Mouse (Mus musculus) T-helper 2 cell (primary cell): ENCODE measurements around the gene Wdr86.

Experiments
- in situ Hi-C: fragments of 300-600 bp; cut with MboI, MseI; formaldehyde crosslinking; loops from one replicate; pipeline ENCODE4 v1.15.1; 2025; ENCODE audit warnings: high pct_unique_total_duplicates

Wdr86 gene

GRCm38 (mm10) chr5:24733134-24733533 lies 2.6 kb upstream of the Wdr86 start:
- in situ Hi-C loops, result no loop called here

- in situ Hi-C loops, result no loop called here
Observed at GRCm38 (mm10) chr5:24730986-24731385, 459 bp upstream of the Wdr86 start.

- in situ Hi-C loops, result no loop called here
Observed at GRCm38 (mm10) chr5:24729797-24730487, 585 bp downstream of the Wdr86 start.

- in situ Hi-C loops, result no loop called here
Observed at GRCm38 (mm10) chr5:24726901-24727836, 3.4 kb downstream of the Wdr86 start.

- in situ Hi-C loops, result no loop called here
Observed at GRCm38 (mm10) chr5:24725897-24726296, 4.6 kb downstream of the Wdr86 start.

- in situ Hi-C loops, result no loop called here
Observed at GRCm38 (mm10) chr5:24724805-24725204, 5.7 kb downstream of the Wdr86 start.

GRCm38 (mm10) chr5:24724270-24724634 lies 6.3 kb downstream of the Wdr86 start:
- in situ Hi-C loops, result no loop called here

- in situ Hi-C loops, result no loop called here
Observed at GRCm38 (mm10) chr5:24723527-24724269, 6.8 kb downstream of the Wdr86 start.

GRCm38 (mm10) chr5:24719852-24720251 lies 10.7 kb downstream of the Wdr86 start:
- in situ Hi-C loops, result no loop called here

GRCm38 (mm10) chr5:24718076-24718475 lies 12.5 kb downstream of the Wdr86 start:
- in situ Hi-C loops, result no loop called here

GRCm38 (mm10) chr5:24713987-24714386 lies 16.5 kb downstream of the Wdr86 start:
- in situ Hi-C loops, result no loop called here

- in situ Hi-C loops, result no loop called here
Observed at GRCm38 (mm10) chr5:24713199-24713598, 17.3 kb downstream of the Wdr86 start.

- in situ Hi-C loops, result no loop called here
Observed at GRCm38 (mm10) chr5:24711615-24712014, 18.9 kb downstream of the Wdr86 start.

GRCm38 (mm10) chr5:24709962-24710361 lies 20.6 kb downstream of the Wdr86 start:
- in situ Hi-C loops, result loop anchor here (10.0 kb wide), 1 partner anchor 65 kb away; no protein-coding TSS in a partner anchor

GRCm38 (mm10) chr5:24704615-24705014 lies 25.9 kb downstream of the Wdr86 start:
- in situ Hi-C loops, result loop anchor here (10.0 kb wide), 1 partner anchor 60 kb away; no protein-coding TSS in a partner anchor

GRCm38 (mm10) chr5:24701271-24701670 lies 29.3 kb downstream of the Wdr86 start:
- in situ Hi-C loops, result loop anchor here (10.0 kb wide), 1 partner anchor 56 kb away; no protein-coding TSS in a partner anchor

GRCm38 (mm10) chr5:24696704-24697103 lies 33.8 kb downstream of the Wdr86 start:
- in situ Hi-C loops, result loop anchor here (25.0 kb wide), 1 partner anchor 1234 kb away; no protein-coding TSS in a partner anchor

GRCm38 (mm10) chr5:24687696-24688095 lies 42.8 kb downstream of the Wdr86 start:
- in situ Hi-C loops, result loop anchor here (5.0 to 25.0 kb wide), 2 partner anchors 140 to 1225 kb away; no protein-coding TSS in a partner anchor

GRCm38 (mm10) chr5:24686671-24687420 lies 43.7 kb downstream of the Wdr86 start:
- in situ Hi-C loops, result loop anchor here (5.0 to 25.0 kb wide), 2 partner anchors 140 to 1225 kb away; no protein-coding TSS in a partner anchor

- in situ Hi-C loops, result loop anchor here (5.0 to 25.0 kb wide), 2 partner anchors 141 to 1224 kb away; no protein-coding TSS in a partner anchor
Observed at GRCm38 (mm10) chr5:24686176-24686575, 44.4 kb downstream of the Wdr86 start.
